Comparison of ENCODE assay signal across 21 mouse cellular contexts in genomic region chr9:70338894-70339293, GRCm38 (mm10).
"Had no signal": no experiment of that assay in that cellular context is flagged by ENCODE, and none has a peak within 500 bp of the region (broad histone marks: within the 10 kb centered on the region; RNA-seq: fewer than 3 reads in every experiment).

No protein-coding gene starts in this region.

- ATAC-seq: liver, postnatal 0 days; midbrain, embryonic 13.5 days; midbrain, embryonic 16.5 days had no signal

- DNase-seq: kidney, adult 8-10 months; kidney, postnatal 10 days; layer of hippocampus, adult 9-11 months; liver, postnatal 0 days; lung, embryonic 14.5 days; lung, postnatal 10 days; lung, postnatal 36 days; retina, postnatal 1 day; thymus, adult 18-20 months; thymus, postnatal 36 days had no signal

- H3K9me3 ChIP-seq: kidney, embryonic 15.5 days; limb, embryonic 12.5 days; limb, embryonic 15.5 days; midbrain, embryonic 10.5 days; neural tube, embryonic 13.5 days had no signal

- H3K4me1 ChIP-seq: kidney, embryonic 15.5 days; limb, embryonic 12.5 days; limb, embryonic 15.5 days; midbrain, embryonic 10.5 days; midbrain, embryonic 13.5 days; neural tube, embryonic 13.5 days had no signal

- H3K4me3 ChIP-seq: kidney, embryonic 15.5 days; limb, embryonic 12.5 days; limb, embryonic 15.5 days; megakaryocyte, embryonic 14.5 days; midbrain, embryonic 10.5 days; midbrain, embryonic 13.5 days; myocyte; neural tube, embryonic 13.5 days had no signal

- H3K27ac ChIP-seq: kidney, embryonic 15.5 days; limb, embryonic 12.5 days; limb, embryonic 15.5 days; liver, embryonic 14.5 days; midbrain, embryonic 10.5 days; midbrain, embryonic 13.5 days; neural tube, embryonic 13.5 days had no signal

- H3K9ac ChIP-seq: kidney, embryonic 15.5 days; limb, embryonic 12.5 days; limb, embryonic 15.5 days; liver, embryonic 14.5 days; liver, postnatal 0 days; lung, embryonic 14.5 days; midbrain, embryonic 13.5 days; neural tube, embryonic 13.5 days had no signal

- H3K27me3 ChIP-seq: kidney, embryonic 15.5 days; limb, embryonic 12.5 days; limb, embryonic 15.5 days; megakaryocyte, embryonic 14.5 days; midbrain, embryonic 13.5 days; neural tube, embryonic 13.5 days had no signal

- H3K4me2 ChIP-seq: kidney, embryonic 15.5 days; limb, embryonic 12.5 days; limb, embryonic 15.5 days; liver, embryonic 11.5 days; lung, embryonic 14.5 days; midbrain, embryonic 13.5 days; neural tube, embryonic 13.5 days had no signal
